Mouse (Mus musculus): ENCODE results near the gene Aco2.

- TF ChIP-seq EP300 (IDR thresholded peaks at IDR 0.05; ENCODE audit: low read depth) (no peak), CTCF (IDR thresholded peaks at IDR 0.05; ENCODE audit: low read depth) (no peak)
Observed at GRCm38 (mm10) chr15:81846755-81847154, 25.4 kb upstream of the Aco2 start.

Measured in liver, postnatal 0 days (tissue).